Mouse (Mus musculus) liver, embryonic 12.5 days (tissue): ENCODE data around the gene Abca13. TPM values are rescaled to one million over a fixed set of nuclear protein-coding genes. Genes with fewer than 3 reads are reported as not detected.
"Not testable (repeated sequence)": the region's sequence is repeated elsewhere in the genome, so short reads cannot be mapped to it uniquely, and the experiment has no call there.

Experiments
- ATAC-seq: fragments of 200-750 bp; cut with Nextera tagmentation; 2 replicates; pipeline ENCODE4 v1.8.0; 2017; ENCODE audit warnings: moderate number of reproducible peaks, mild to moderate bottlenecking, moderate library complexity
- H3K27ac ChIP-seq: fragments of 300-500 bp; sonication (generic); 2 replicates; pipeline ENCODE4 v1.5.1; 2016; ENCODE audit warnings: mild to moderate bottlenecking
- H3K27me3 ChIP-seq: fragments of 300-500 bp; sonication (generic); replicated peaks from 2 replicates; pipeline ENCODE4 v1.6.1; 2016; ENCODE audit warnings: mild to moderate bottlenecking, moderate library complexity
- H3K36me3 ChIP-seq: fragments of 300-500 bp; sonication (generic); 2 replicates; pipeline ENCODE4 v1.6.1; 2016; ENCODE audit warnings: mild to moderate bottlenecking, moderate library complexity
- H3K4me1 ChIP-seq: fragments of 300-500 bp; sonication (generic); 2 replicates; pipeline ENCODE4 v1.6.1; 2016
- H3K4me2 ChIP-seq: fragments of 300-500 bp; sonication (generic); 2 replicates; pipeline ENCODE4 v1.6.1; 2016; ENCODE audit warnings: mild to moderate bottlenecking, moderate library complexity
- H3K4me3 ChIP-seq: fragments of 300-500 bp; sonication (generic); 2 replicates; pipeline ENCODE4 v1.5.1; 2016; ENCODE audit warnings: mild to moderate bottlenecking, moderate library complexity
- H3K9ac ChIP-seq: fragments of 300-500 bp; sonication (generic); 2 replicates; pipeline ENCODE4 v1.6.1; 2016; ENCODE audit warnings: mild to moderate bottlenecking, moderate library complexity
- H3K9me3 ChIP-seq: fragments of 300-500 bp; sonication (generic); replicated peaks from 2 replicates; pipeline ENCODE4 v1.6.1; 2016; ENCODE audit warnings: mild to moderate bottlenecking, moderate library complexity
- WGBS: fragments of 180-500 bp; shearing (Covaris S2); methylation state at CpG from one replicate; pipeline ENCODE4 v1.1.7; 2016; ENCODE audit not compliant: insufficient replicate concordance; 5-methylcytosine and 5-hydroxymethylcytosine counted together
- polyA plus RNA-seq: library from polyadenylated mRNA; unstranded; fragments of >200 nt; fragmentation: Nextera tagmentation; extraction: Ambion mirVana; gene quantifications from 2 replicates; pipeline ENCODE4 v1.2.1, GENCODE M21; 2016

Abca13 gene
- 0.01 and 0.04 TPM in 2 replicates for polyA plus RNA-seq

DNA sequence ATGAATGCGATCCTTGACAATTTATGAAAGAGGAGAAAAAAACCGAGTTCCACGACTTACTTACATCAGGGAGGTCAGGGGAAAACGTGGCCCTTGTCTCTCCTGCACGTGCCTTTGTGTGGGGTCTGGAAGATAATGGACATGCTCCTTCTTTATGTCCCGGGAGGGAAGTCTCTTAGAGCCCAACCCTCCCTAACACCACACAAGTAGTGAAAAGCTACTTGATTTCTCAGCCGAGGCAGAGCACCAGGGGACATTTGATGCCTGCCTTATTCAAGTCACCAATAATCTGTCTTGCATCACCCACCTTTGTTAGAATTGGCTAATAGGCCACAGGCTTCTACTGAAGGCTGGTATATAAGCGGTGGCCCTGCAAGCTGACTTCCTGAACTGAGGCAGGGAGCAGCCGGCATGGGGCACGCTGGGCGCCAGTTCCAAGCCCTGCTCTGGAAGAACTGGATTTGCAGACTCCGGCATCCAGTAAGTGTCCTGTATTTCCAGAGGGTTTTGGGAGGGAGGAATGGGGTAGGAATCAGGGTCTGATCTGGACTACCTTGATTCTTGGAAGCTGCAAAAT lies at the start of gene Abca13:
Abca13 (plus strand) TSS at position 388 of the 577 bp plus-strand sequence.
- Histone ChIP-seq H3K9ac (no peak within 1 kb of the TSS), H3K4me3 (no peak within 1 kb of the TSS), H3K4me2 (no peak within 1 kb of the TSS), H3K9me3 (no peaks in the 10 kb centered on the region), H3K4me1 (no peaks in the 10 kb centered on the region), H3K27ac (no peak within 1 kb of the TSS), H3K27me3 (no peaks in the 10 kb centered on the region), H3K36me3 (no peaks in the 10 kb centered on the region)
- WGBS, result 56% methylated on average over 12 of the region's 12 CpGs
- ATAC-seq, result no peak

DNA sequence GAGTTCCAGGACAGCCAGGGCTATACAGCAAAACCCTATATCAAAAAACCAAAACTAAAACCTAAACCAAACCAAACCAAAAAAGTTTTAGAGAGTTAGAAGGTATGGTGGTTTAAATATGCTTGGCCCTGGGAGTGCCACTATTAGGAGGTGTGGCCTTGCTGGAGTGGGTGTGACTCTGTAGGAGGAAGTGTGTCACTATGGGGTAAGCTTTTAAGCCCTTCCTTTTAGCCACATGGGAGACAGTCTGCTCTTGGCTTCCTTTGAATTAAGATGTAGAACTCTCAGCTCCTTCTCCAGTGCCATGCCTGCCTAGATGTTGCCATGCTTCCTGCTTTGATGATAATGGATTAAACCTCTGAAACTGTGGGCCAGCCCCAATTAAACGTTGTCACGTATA lies 46.6 kb upstream of the Abca13 start:
- Histone ChIP-seq H3K4me1 (no peaks in the 10 kb centered on the region), H3K9me3 (no peaks in the 10 kb centered on the region), H3K9ac (no peak overlapping the region), H3K4me2 (no peak overlapping the region), H3K27me3 (no peaks in the 10 kb centered on the region), H3K4me3 (no peak overlapping the region), H3K36me3 (no peaks in the 10 kb centered on the region), H3K27ac (no peak overlapping the region)
- 76% methylated on average over 2 of the region's 2 CpGs for WGBS
- no peak for ATAC-seq

DNA sequence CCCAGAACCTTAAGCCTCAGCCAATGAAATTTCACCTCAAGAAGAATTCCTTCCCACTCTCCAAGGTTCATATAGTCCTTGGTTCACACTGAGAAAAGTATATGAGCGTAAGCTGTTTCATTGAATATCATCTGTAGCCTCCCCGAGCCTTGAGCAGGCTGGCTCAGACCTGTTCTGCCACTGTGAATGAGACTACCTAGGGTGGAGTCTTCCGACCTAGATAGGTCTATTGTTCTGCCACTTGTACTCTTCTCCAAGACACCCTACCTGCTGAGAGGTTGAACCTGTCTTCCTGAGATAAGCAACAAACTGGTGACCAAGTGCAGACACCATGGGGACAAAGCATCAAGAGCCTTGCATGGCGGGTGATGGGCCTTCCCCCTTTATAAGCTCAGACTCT lies 45.6 kb upstream of the Abca13 start:
- no peaks in the 10 kb centered on the region for H3K36me3 ChIP-seq
- no peaks in the 10 kb centered on the region for H3K4me1 ChIP-seq
- no peak overlapping the region for H3K9ac ChIP-seq
- H3K9me3 ChIP-seq, result no peaks in the 10 kb centered on the region
- no peak overlapping the region for H3K4me2 ChIP-seq
- no peak for ATAC-seq
- H3K27ac ChIP-seq, result no peak overlapping the region
- H3K27me3 ChIP-seq, result no peaks in the 10 kb centered on the region
- H3K4me3 ChIP-seq, result no peak overlapping the region
- 71% methylated on average over 4 of the region's 4 CpGs for WGBS

DNA sequence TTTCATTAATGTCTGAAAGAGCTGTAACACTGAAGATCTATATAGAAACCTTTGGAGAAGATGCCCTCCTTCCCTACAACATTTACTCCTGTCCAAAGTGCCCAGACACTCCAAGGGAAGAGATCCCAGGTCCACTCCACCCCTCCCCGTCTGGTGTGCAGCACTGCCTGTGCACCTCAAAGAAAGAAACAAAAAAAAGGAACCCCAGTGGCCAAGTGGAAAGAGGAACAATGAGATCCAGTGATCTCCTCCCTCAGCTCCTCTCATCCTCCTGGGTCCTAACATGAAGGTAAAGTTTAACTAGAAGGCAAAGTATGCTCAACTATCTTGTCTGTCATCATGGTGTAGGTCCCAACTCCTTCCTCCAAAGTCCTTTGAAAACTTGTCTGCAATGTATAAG lies 45.1 kb upstream of the Abca13 start:
- 44% methylated on average over 1 of the region's 1 CpGs for WGBS
- no peak overlapping the region for H3K4me2 ChIP-seq

DNA sequence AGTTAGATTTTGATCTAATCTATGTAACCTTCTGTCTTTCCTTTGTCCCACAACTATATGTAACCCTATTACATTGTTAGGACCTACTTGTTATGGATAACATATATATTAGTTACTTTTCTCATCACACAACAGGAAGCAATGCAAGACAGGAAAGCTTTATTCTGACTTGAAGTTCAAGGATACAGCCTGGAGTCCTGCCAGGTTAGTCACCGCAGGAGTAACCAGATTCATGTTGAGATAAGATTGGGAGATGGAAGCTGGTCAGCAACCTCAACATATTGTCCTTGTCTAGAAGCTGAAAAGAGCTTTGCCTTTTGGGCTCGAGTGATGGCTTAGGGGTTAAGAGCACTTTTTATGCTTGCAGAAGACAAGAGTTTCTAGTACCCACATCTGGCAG lies 43.5 kb upstream of the Abca13 start:
- H3K27ac ChIP-seq, result no peak overlapping the region
- no peaks in the 10 kb centered on the region for H3K4me1 ChIP-seq
- H3K9me3 ChIP-seq, result no peaks in the 10 kb centered on the region
- H3K4me2 ChIP-seq, result no peak overlapping the region
- ATAC-seq, result no peak
- H3K9ac ChIP-seq, result no peak overlapping the region
- WGBS, result 51% methylated on average over 2 of the region's 2 CpGs
- no peaks in the 10 kb centered on the region for H3K27me3 ChIP-seq
- no peaks in the 10 kb centered on the region for H3K36me3 ChIP-seq
- H3K4me3 ChIP-seq, result no peak overlapping the region

More for the DNA sequence above, 45.1 kb upstream of the Abca13 start:
- no peak for ATAC-seq
- Histone ChIP-seq H3K27me3 (no peaks in the 10 kb centered on the region), H3K9ac (no peak overlapping the region), H3K36me3 (no peaks in the 10 kb centered on the region), H3K4me1 (no peaks in the 10 kb centered on the region), H3K9me3 (no peaks in the 10 kb centered on the region), H3K27ac (no peak overlapping the region), H3K4me3 (no peak overlapping the region)

GRCm38 (mm10) chr11:9150403-9150802 lies 41.3 kb upstream of the Abca13 start:
- not testable (repeated sequence) for H3K27me3 ChIP-seq, H3K4me1 ChIP-seq, H3K36me3 ChIP-seq, H3K4me3 ChIP-seq, ATAC-seq, H3K9ac ChIP-seq, H3K27ac ChIP-seq, H3K4me2 ChIP-seq, H3K9me3 ChIP-seq
- WGBS, result 71% methylated on average over 25 of the region's 25 CpGs

GRCm38 (mm10) chr11:9159953-9160352 lies 31.8 kb upstream of the Abca13 start:
- H3K27ac ChIP-seq, result no peak overlapping the region
- H3K9ac ChIP-seq, result no peak overlapping the region
- WGBS, result 51% methylated on average over 3 of the region's 3 CpGs
- ATAC-seq, result no peak
- H3K9me3 ChIP-seq, result no peaks in the 10 kb centered on the region
- no peaks in the 10 kb centered on the region for H3K36me3 ChIP-seq
- no peaks in the 10 kb centered on the region for H3K27me3 ChIP-seq
- no peak overlapping the region for H3K4me2 ChIP-seq
- H3K4me3 ChIP-seq, result no peak overlapping the region
- no peaks in the 10 kb centered on the region for H3K4me1 ChIP-seq

DNA sequence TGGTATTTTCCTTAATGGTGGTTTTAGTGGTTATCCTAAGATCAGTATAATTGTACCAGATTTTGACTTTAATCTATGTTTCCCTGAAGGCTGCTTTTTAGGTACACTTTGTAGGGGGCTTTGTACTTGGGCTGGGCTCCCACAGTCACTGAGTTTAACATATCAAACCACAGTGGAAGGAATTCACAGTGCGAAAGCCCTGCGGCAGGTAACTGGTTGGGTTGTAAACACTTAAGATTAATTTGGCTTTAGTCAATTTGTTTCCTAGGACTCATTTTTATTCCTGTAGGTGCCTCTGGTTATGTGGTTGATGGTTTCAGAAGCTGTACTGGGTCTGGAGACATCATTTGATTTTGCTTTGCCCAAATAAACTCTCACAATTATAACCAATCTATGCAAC lies 24.4 kb upstream of the Abca13 start:
- Histone ChIP-seq H3K4me3 (no peak overlapping the region), H3K4me1 (no peaks in the 10 kb centered on the region), H3K9me3 (no peaks in the 10 kb centered on the region), H3K36me3 (no peaks in the 10 kb centered on the region), H3K27me3 (no peaks in the 10 kb centered on the region), H3K9ac (no peak overlapping the region), H3K27ac (no peak overlapping the region), H3K4me2 (no peak overlapping the region)
- ATAC-seq, result no peak
- 82% methylated on average over 2 of the region's 2 CpGs for WGBS

DNA sequence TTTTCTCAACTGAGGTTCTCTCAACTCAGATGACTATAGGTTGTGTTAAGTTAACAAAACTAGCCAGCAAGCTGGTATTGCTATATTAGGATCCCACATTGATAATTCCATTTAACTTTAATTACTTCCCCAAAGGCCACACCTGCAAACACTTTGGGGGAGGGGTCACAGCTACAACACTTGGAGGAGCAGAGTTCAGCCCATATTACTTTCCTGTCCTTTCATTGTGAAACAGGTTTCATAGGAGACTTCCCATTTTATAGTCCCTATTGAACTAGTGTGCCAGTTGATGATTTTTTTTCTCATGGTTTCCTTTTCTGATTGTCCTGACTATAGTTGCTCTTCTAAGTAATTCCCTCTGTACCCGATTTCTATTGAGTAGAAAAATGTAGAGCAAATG lies 10.3 kb upstream of the Abca13 start:
- WGBS, result 53% methylated on average over 1 of the region's 1 CpGs
- no peak for ATAC-seq

DNA sequence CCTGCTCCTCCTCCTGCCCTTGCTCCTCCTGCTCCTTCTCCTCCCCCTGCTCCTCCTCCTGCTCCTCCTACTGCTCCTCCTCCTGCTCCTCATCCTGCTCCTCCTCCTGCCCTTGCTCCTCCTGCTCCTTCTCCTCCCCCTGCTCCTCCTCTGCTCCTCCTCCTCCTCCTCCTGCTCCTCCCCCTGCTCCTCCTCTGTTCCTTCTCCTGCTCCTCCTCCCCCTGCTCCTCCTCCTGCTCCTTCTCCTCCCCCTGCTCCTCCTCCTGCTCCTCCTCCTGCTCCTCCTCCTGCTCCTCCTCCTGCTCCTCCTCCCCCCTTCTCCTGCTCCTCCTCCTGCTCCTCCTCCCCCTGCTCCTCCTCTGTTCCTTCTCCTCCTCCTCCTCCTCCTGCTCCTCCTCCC lies 2.3 kb upstream of the Abca13 start:
- not testable (repeated sequence) for H3K36me3 ChIP-seq, H3K4me3 ChIP-seq, H3K9me3 ChIP-seq, H3K27ac ChIP-seq, H3K4me2 ChIP-seq, H3K9ac ChIP-seq, H3K27me3 ChIP-seq, H3K4me1 ChIP-seq, ATAC-seq

More for the DNA sequence above, 10.3 kb upstream of the Abca13 start:
- Histone ChIP-seq H3K27me3 (no peaks in the 10 kb centered on the region), H3K36me3 (no peaks in the 10 kb centered on the region), H3K9ac (no peak overlapping the region), H3K27ac (no peak overlapping the region), H3K4me3 (no peak overlapping the region), H3K4me2 (no peak overlapping the region), H3K9me3 (no peaks in the 10 kb centered on the region), H3K4me1 (no peaks in the 10 kb centered on the region)

DNA sequence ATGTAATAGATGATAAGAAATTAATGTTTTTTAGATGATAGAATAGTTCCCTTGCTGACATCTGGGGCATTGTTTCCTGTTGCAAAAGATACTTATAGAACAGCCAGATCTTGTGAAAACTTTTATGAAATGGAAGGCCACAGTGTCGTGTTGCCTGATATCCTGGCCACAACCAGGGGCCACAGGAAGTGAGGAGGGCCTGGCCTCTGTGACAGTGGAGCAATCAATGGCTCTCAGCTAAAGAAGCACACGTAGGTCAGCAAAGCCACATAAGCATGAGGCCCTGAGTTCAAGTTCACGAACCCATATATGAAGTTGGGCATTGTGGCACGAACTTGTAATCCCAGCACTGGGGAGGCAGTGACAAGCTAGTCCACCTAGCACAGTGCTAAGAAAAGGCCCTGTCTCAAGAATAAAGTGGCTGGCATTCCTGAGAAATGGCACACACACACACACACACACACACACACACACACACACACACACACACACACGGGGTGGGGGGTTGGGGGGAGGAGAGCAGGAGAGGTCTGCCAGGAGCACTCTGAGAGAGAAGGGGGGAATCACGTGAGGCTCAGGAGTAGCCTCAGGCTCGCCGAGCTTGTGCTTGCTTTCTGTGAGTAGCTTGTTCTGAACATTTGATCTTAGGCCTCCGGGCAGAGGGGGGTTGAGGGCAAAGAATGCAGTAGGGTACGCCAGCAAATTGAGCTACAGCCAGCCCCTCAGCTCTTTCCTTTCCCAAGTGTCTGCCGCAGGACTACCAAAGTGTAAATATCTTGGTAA lies 779 bp upstream of the Abca13 start:
- ATAC-seq, result no peak

GRCm38 (mm10) chr11:9194861-9195260 lies 3.1 kb downstream of the Abca13 start:
- no peaks in the 10 kb centered on the region for H3K27me3 ChIP-seq
- no peak overlapping the region for H3K9ac ChIP-seq
- no peak overlapping the region for H3K27ac ChIP-seq
- H3K36me3 ChIP-seq, result no peaks in the 10 kb centered on the region
- no peak overlapping the region for H3K4me3 ChIP-seq
- no peak for ATAC-seq
- 80% methylated on average over 3 of the region's 3 CpGs for WGBS
- no peaks in the 10 kb centered on the region for H3K4me1 ChIP-seq
- H3K4me2 ChIP-seq, result no peak overlapping the region
- no peaks in the 10 kb centered on the region for H3K9me3 ChIP-seq

More for the DNA sequence above, 779 bp upstream of the Abca13 start:
- H3K4me3 ChIP-seq, result no peak overlapping the region
- no peaks in the 10 kb centered on the region for H3K4me1 ChIP-seq
- no peak overlapping the region for H3K27ac ChIP-seq
- no peaks in the 10 kb centered on the region for H3K9me3 ChIP-seq
- H3K4me2 ChIP-seq, result no peak overlapping the region
- no peaks in the 10 kb centered on the region for H3K36me3 ChIP-seq
- no peaks in the 10 kb centered on the region for H3K27me3 ChIP-seq
- WGBS, result 59% methylated on average over 10 of the region's 11 CpGs
- H3K9ac ChIP-seq, result no peak overlapping the region

- no peak for ATAC-seq
- no peak overlapping the region for H3K4me3 ChIP-seq
- no peaks in the 10 kb centered on the region for H3K36me3 ChIP-seq
- H3K27me3 ChIP-seq, result no peaks in the 10 kb centered on the region
- H3K9me3 ChIP-seq, result no peaks in the 10 kb centered on the region
- no peak overlapping the region for H3K4me2 ChIP-seq
- 55% methylated on average over 2 of the region's 2 CpGs for WGBS
- no peaks in the 10 kb centered on the region for H3K4me1 ChIP-seq
- H3K9ac ChIP-seq, result no peak overlapping the region
- H3K27ac ChIP-seq, result no peak overlapping the region
Observed at GRCm38 (mm10) chr11:9199868-9200267, 8.1 kb downstream of the Abca13 start.
